Mouse (Mus musculus) bone marrow macrophage, adult 2 months (primary cell): ENCODE measurements at regions not wholly inside any gene's neighbourhood (a gene's known extent, or its start where the extent isn't known, plus 50 kb on each side); places are given as distances from the start of the nearest gene placed in this dataset.

Source experiments
- CTCF ChIP-seq: IDR thresholded peaks from 2 replicates; pipeline ENCODE4 v1.5.1; 2012; ENCODE audit warnings: low read depth, mild to moderate bottlenecking, low read length, moderate library complexity
- POLR2A ChIP-seq: IDR thresholded peaks from 2 replicates; pipeline ENCODE4 v1.6.1; 2012; ENCODE audit warnings: mild to moderate bottlenecking, low read depth, low read length, borderline replicate concordance

- no peak for TF ChIP-seq CTCF
- TF ChIP-seq POLR2A, result no peak
Observed at GRCm38 (mm10) chr9:92718337-92718736, 176.3 kb downstream of the Plod2 start.
